In the genomic region with DNA sequence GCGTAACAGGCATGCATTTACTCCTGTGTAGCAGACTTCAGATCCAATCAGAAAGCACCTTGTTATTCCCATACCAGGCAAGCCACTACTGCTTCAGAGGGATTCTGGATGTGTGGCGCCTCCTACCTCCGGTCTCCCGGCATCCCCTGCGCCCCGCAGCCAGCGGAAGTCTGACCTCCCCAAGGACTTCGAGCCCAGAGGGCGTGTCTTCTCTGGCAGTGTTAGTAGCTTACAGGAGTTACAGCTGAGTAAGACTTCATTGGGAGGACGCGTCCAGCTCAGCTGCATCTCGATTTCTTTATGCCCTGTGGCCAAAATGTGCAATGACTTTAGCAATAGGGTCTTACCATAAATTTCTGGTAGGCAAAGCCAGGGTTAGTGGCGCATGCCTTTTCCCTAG, we compare ENCODE assay signal across 13 mouse cellular contexts. TPM values are rescaled to one million over a fixed set of nuclear protein-coding genes. Genes with fewer than 3 reads are reported as not detected.
DNase-seq lines count a peak whose midpoint lies in the region; ATAC-seq lines count a peak whose summit lies in the region.
"Had no signal": no experiment of that assay in that cellular context is flagged by ENCODE, and none has a peak within 500 bp of the region (broad histone marks: within the 10 kb centered on the region; RNA-seq: fewer than 3 reads in every experiment).

No protein-coding gene starts in this region.

- H3K9me3 ChIP-seq in intestine, embryonic 16.5 days (ENCODE audit: control insufficient read depth, low read length): no peaks in the 10 kb centered on the region
- no peaks in the 10 kb centered on the region for H3K9me3 ChIP-seq in midbrain, embryonic 16.5 days (replicated peaks; ENCODE audit: control insufficient read depth, low read length, poor library complexity, severe bottlenecking)
- no peaks in the 10 kb centered on the region for H3K9me3 ChIP-seq in midbrain, embryonic 15.5 days
- H3K9me3 ChIP-seq: hindbrain, embryonic 10.5 days had no signal

- H3K27ac ChIP-seq in intestine, embryonic 16.5 days (ENCODE audit: low read length): no peak overlapping the region; the same call in 1 of the 2 replicates
- no peak overlapping the region for H3K27ac ChIP-seq in midbrain, embryonic 16.5 days (ENCODE audit: low read length)
- H3K27ac ChIP-seq in midbrain, embryonic 15.5 days: no peak overlapping the region
- H3K27ac ChIP-seq: hindbrain, embryonic 10.5 days had no signal

- H3K36me3 ChIP-seq in intestine, embryonic 16.5 days (ENCODE audit: control insufficient read depth, insufficient read depth, low read length): no peaks in the 10 kb centered on the region
- no peaks in the 10 kb centered on the region for H3K36me3 ChIP-seq in splenic B cell, adult 2 months (ENCODE audit: control insufficient read depth, insufficient read depth, low read length, poor library complexity, severe bottlenecking)
- no peaks in the 10 kb centered on the region for H3K36me3 ChIP-seq in midbrain, embryonic 16.5 days (ENCODE audit: control insufficient read depth, insufficient read depth, low read length)
- H3K36me3 ChIP-seq in midbrain, embryonic 15.5 days (replicated peaks): no peaks in the 10 kb centered on the region
- H3K36me3 ChIP-seq: hindbrain, embryonic 10.5 days had no signal

- H3K4me1 ChIP-seq in intestine, embryonic 16.5 days (ENCODE audit: control insufficient read depth, insufficient read depth, low read length): peaks cover 8% of the 10 kb centered on the region; the same call in 1 of the 2 replicates
- no peaks in the 10 kb centered on the region for H3K4me1 ChIP-seq in midbrain, embryonic 16.5 days (ENCODE audit: control insufficient read depth, insufficient read depth, low read length)
- no peaks in the 10 kb centered on the region for H3K4me1 ChIP-seq in midbrain, embryonic 15.5 days

- peak; percentile 93 for ATAC-seq in intestine, embryonic 16.5 days
- ATAC-seq in midbrain, embryonic 16.5 days: no peak
- ATAC-seq in midbrain, embryonic 15.5 days (replicated peaks): no peak
- ATAC-seq: forebrain, embryonic 16.5 days had no signal

- peak; percentile 30 to 35 for DNase-seq in kidney, adult 8-10 months
- DNase-seq in kidney, postnatal 10 days: no peak
- DNase-seq in ZHBTc4 (ENCODE audit: low read depth, low spot score): peak; percentile 95
- peak; percentile 13 for DNase-seq in splenic B cell, adult 2 months (ENCODE audit: low read depth, low spot score)
- DNase-seq in cerebellum, adult 11 months: no peak
- DNase-seq: cerebellum, adult 9-11 months; midbrain, embryonic 14.5 days; thymus, postnatal 25 days had no signal

- H3K4me2 ChIP-seq in intestine, embryonic 16.5 days (ENCODE audit: low read depth, low read length): peak overlapping the region; percentile 32; the same call in 1 of the 2 replicates
- no peak overlapping the region for H3K4me2 ChIP-seq in midbrain, embryonic 16.5 days (ENCODE audit: low read length)
- H3K4me2 ChIP-seq in midbrain, embryonic 15.5 days: no peak overlapping the region

- H3K9ac ChIP-seq in intestine, embryonic 16.5 days (ENCODE audit: low read depth, low read length): no peak overlapping the region
- H3K9ac ChIP-seq in midbrain, embryonic 16.5 days (ENCODE audit: low read depth, low read length): no peak overlapping the region
- H3K9ac ChIP-seq in midbrain, embryonic 15.5 days: no peak overlapping the region

- WGBS in intestine, embryonic 16.5 days: 60% methylated on average over 13 of the region's 13 CpGs
- WGBS in midbrain, embryonic 16.5 days: 72% methylated on average over 13 of the region's 13 CpGs
- WGBS in midbrain, embryonic 15.5 days: 73% methylated on average over 13 of the region's 13 CpGs

- H3K4me3 ChIP-seq in intestine, embryonic 16.5 days (ENCODE audit: low read length): 0 out of 2 replicates have a peak overlapping the region, but pooled peaks have one; percentile 23
- no peak overlapping the region for H3K4me3 ChIP-seq in midbrain, embryonic 16.5 days (ENCODE audit: low read depth, low read length)
- no peak overlapping the region for H3K4me3 ChIP-seq in midbrain, embryonic 15.5 days
- H3K4me3 ChIP-seq: hindbrain, embryonic 10.5 days had no signal

- no peaks in the 10 kb centered on the region for H3K27me3 ChIP-seq in intestine, embryonic 16.5 days (replicated peaks; ENCODE audit: control insufficient read depth, insufficient read depth, low read length)
- H3K27me3 ChIP-seq in splenic B cell, adult 2 months (ENCODE audit: control insufficient read depth, insufficient read depth, low read length, poor library complexity, severe bottlenecking): no peaks in the 10 kb centered on the region
- H3K27me3 ChIP-seq in midbrain, embryonic 16.5 days (ENCODE audit: control insufficient read depth, insufficient read depth, low read depth, low read length): no peaks in the 10 kb centered on the region
- no peaks in the 10 kb centered on the region for H3K27me3 ChIP-seq in midbrain, embryonic 15.5 days (replicated peaks)

RNA-seq across cellular contexts. Expression of gene Socs5, which starts 50.3 kb away (rescaled TPM):
- 5.3 and 5.9 TPM in 2 replicates for polyA plus RNA-seq in intestine, embryonic 16.5 days (2015; fragmentation: Nextera tagmentation; extraction: Ambion mirVana)
- polyA plus RNA-seq in midbrain, embryonic 16.5 days (2015; fragmentation: Nextera tagmentation; extraction: Ambion mirVana): 14.4 and 14.5 TPM in 2 replicates
- polyA plus RNA-seq in midbrain, embryonic 15.5 days (2015; fragmentation: Nextera tagmentation; extraction: Ambion mirVana): 14.8 and 16.2 TPM in 2 replicates

Comparison
In these comparisons a context has a peak if more than half of its experiments do, and no peak if none do; other contexts are left out.
1. DNase-seq: peak in kidney, adult 8-10 months (2 of 2), ZHBTc4 (single experiment) and splenic B cell, adult 2 months (single experiment); none in kidney, postnatal 10 days (single experiment) and cerebellum, adult 11 months (single experiment).